Mouse (Mus musculus): Measurements from ENCODE around the gene Slc19a1. TPM values are rescaled to one million over a fixed set of nuclear protein-coding genes. Genes with fewer than 3 reads are reported as not detected.

Gene Slc19a1
- polyA plus RNA-seq, 1 experiment from 2014 or later = 13.9 TPM

DNA sequence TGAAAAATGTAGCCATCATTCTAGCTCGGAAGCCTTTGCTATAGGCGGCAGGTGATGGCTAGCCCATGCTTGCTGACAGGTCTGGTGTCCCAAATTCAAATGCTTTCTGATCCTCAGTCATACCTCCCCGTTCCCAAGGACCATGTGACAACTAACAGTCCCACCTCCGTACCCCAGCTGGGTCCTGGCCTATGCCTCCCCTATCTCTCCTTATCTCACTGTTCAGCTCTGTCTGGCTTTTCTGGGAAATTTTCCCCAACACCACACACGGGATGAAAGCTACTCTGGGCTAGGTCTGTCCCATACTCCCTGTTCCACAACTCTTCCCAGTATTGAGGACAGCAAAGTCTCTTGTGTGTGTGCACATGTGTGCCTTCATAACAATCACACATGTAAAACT lies 58.0 kb downstream of the Slc19a1 start:
- no peaks in the 10 kb centered on the region; the same call in 1 of the 2 replicates for H3K9me3 ChIP-seq (ENCODE audit: control insufficient read depth, low read length)
- ATAC-seq (ENCODE audit: low FRiP score, low TSS enrichment) = no peak
- no peak for DNase-seq (ENCODE audit: low spot score)
- no peak overlapping the region; the same call in 1 of the 2 replicates for H3K4me2 ChIP-seq (replicated peaks; ENCODE audit: low read depth)
- no peaks in the 10 kb centered on the region; the same call in 1 of the 2 replicates for H3K36me3 ChIP-seq (ENCODE audit: control insufficient read depth, insufficient read depth, low read length)
- H3K4me3 ChIP-seq (ENCODE audit: low read depth, low read length) = no peak overlapping the region
- H3K4me1 ChIP-seq (replicated peaks; ENCODE audit: control insufficient read depth, insufficient read depth) = 0 out of 2 replicates have a peak, but pooled peaks cover 4% of the 10 kb centered on the region
- H3K27ac ChIP-seq (replicated peaks) = peak overlapping the region; percentile 69
- TF ChIP-seq CTCF (IDR thresholded peaks at IDR 0.05; ENCODE audit: low read depth) (no peak), EP300 (optimal IDR thresholded peaks at IDR 0.05) (no peak)
- no peak overlapping the region for H3K9ac ChIP-seq (ENCODE audit: low read length)
- H3K27me3 ChIP-seq (ENCODE audit: control insufficient read depth, insufficient read depth, low read length) = no peaks in the 10 kb centered on the region
- 56% methylated on average over 5 of the region's 5 CpGs for WGBS

DNA sequence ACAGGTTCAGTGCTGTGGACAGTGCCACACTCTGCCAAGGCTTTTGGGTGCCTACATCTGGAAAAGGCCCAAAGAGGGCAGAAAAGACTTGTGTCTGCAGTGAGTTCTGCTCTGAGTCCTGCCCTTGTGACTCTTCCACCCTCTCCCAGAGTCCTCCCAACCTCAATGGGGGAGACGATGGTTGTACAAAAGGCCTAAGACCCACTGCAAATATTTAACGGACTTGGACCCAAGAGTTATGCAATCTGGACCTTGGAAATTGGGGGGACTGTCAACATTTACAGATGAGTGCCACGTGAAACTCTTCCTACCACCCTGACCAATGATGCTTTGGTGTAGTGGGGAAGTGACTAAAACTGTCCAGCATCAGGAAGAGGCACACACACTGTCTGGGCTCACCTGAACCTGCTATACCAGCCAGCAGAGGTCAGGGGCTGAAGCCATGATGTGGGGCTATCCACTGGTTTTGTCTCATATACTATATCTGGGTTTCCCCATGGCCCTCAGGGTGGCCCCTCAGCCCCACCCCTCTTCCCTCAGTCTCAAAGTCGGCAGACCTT lies 59.6 kb downstream of the Slc19a1 start:
- ATAC-seq (ENCODE audit: low FRiP score, low TSS enrichment) = no peak
- H3K9ac ChIP-seq (ENCODE audit: low read length) = no peak overlapping the region
- H3K4me3 ChIP-seq (ENCODE audit: low read depth, low read length) = no peak overlapping the region
- no peak overlapping the region for H3K4me2 ChIP-seq (replicated peaks; ENCODE audit: low read depth)
- H3K4me1 ChIP-seq (replicated peaks; ENCODE audit: control insufficient read depth, insufficient read depth) = 0 out of 2 replicates have a peak, but pooled peaks cover 4% of the 10 kb centered on the region
- no peaks in the 10 kb centered on the region; the same call in 1 of the 2 replicates for H3K9me3 ChIP-seq (ENCODE audit: control insufficient read depth, low read length)
- WGBS = 58% methylated on average over 4 of the region's 4 CpGs
- DNase-seq (ENCODE audit: low spot score) = no peak
- TF ChIP-seq EP300 (optimal IDR thresholded peaks at IDR 0.05) = no peak
- no peak for TF ChIP-seq CTCF (IDR thresholded peaks at IDR 0.05; ENCODE audit: low read depth)
- H3K36me3 ChIP-seq (ENCODE audit: control insufficient read depth, insufficient read depth, low read length) = no peaks in the 10 kb centered on the region; the same call in 1 of the 2 replicates
- no peaks in the 10 kb centered on the region for H3K27me3 ChIP-seq (ENCODE audit: control insufficient read depth, insufficient read depth, low read length)
- H3K27ac ChIP-seq (replicated peaks) = no peak overlapping the region

DNA sequence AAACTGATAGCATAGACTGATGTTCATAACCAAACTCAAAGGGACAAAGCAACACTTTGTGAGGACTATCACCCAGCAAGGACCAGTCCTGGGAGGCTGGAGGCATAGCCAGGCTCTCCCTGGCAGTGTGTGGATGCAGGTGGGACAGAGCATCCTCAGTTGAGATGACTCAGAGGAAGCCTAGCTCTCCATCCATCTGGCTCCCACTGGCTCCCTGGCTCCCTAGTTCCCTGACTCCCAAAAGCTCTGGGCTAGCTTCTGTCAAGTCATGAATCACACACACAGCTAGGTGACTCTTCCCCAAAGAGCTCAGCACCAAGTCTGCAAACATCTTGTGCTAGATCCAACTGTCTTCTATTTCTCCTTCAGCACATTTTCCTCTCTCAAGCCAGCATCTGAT lies 61.8 kb downstream of the Slc19a1 start:
- no peak for TF ChIP-seq CTCF (IDR thresholded peaks at IDR 0.05; ENCODE audit: low read depth)
- no peak for TF ChIP-seq EP300 (optimal IDR thresholded peaks at IDR 0.05)
- Histone ChIP-seq H3K9me3 (ENCODE audit: control insufficient read depth, low read length) (no peaks in the 10 kb centered on the region; the same call in 1 of the 2 replicates), H3K27ac (replicated peaks) (no peak overlapping the region), H3K4me1 (replicated peaks; ENCODE audit: control insufficient read depth, insufficient read depth) (peaks cover 4% of the 10 kb centered on the region; the same call in 1 of the 2 replicates), H3K4me2 (replicated peaks; ENCODE audit: low read depth) (no peak overlapping the region), H3K36me3 (ENCODE audit: control insufficient read depth, insufficient read depth, low read length) (no peaks in the 10 kb centered on the region), H3K27me3 (ENCODE audit: control insufficient read depth, insufficient read depth, low read length) (no peaks in the 10 kb centered on the region), H3K9ac (ENCODE audit: low read length) (no peak overlapping the region), H3K4me3 (ENCODE audit: low read depth, low read length) (no peak overlapping the region)
- DNase-seq (ENCODE audit: low spot score) (no peak), ATAC-seq (ENCODE audit: low FRiP score, low TSS enrichment) (no peak)

DNA sequence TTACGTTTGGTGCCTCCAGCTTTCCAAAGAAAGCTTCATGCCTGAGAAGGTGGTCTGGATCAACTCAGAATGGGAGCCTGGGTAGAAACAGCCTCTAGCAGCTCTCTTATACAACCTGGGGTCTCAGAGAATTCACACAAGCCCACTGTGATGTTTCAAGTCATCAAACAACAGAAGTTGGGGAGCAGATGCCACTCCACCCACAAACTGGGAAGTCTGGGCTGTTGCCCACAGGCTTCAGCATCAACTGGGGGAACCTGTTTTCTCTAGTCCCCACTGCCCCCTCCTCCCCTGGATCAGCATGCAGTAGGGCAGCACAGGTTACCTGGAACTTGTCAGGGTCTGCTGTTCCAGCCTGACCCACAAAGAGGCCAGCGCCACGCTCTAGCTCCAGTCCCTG lies 63.6 kb downstream of the Slc19a1 start:
- WGBS = 95% methylated on average over 3 of the region's 3 CpGs
- no peak for TF ChIP-seq CTCF (IDR thresholded peaks at IDR 0.05; ENCODE audit: low read depth)
- no peak for TF ChIP-seq EP300 (optimal IDR thresholded peaks at IDR 0.05)

DNA sequence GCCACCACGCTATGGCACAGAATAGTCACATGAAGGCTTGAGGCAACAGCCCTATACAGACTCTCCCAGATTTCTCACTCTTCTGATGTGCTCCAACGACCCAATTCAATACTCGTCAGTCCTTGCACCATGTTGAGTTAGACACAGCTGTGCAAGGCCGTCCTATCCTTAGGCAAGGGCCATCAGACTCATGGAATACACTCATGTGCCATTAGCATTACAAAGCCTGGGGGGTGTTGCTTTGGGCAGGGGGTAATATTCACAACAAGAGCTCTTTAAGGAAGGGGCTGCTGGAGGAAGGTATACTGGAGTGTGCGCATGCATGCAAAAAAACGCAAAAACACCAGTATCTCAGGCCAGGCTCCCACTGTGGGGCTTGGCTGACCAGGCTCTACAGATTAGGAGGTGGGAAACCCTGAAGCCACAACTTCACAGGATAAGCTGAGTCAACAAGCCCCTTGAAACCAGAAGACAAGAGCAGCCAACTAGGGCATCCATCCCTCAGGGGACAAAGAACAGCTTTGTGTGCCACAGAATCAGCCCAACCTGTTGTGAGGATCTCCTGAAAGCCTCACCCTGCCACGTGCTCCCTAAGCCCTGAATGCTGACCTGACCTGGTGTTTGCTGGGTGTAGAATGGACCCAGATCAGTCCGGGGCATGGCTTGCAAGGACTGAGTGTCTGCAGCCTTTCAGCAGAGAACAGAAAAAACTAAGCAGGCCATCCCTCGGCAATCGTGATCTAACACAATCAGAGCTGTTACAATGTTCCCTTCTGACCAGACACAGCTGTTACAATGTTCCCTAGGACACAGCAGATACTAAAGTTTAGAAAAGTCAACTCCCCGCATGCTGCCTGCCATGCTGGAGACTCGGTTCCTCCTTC lies 65.2 kb downstream of the Slc19a1 start:
- Histone ChIP-seq H3K9me3 (ENCODE audit: control insufficient read depth, low read length) (no peaks in the 10 kb centered on the region; the same call in 1 of the 2 replicates), H3K27ac (replicated peaks) (peak overlapping the region; percentile 65; the same call in 1 of the 2 replicates), H3K4me3 (ENCODE audit: low read depth, low read length) (no peak overlapping the region), H3K36me3 (ENCODE audit: control insufficient read depth, insufficient read depth, low read length) (no peaks in the 10 kb centered on the region), H3K9ac (ENCODE audit: low read length) (no peak overlapping the region), H3K27me3 (ENCODE audit: control insufficient read depth, insufficient read depth, low read length) (no peaks in the 10 kb centered on the region), H3K4me2 (replicated peaks; ENCODE audit: low read depth) (no peak overlapping the region), H3K4me1 (replicated peaks; ENCODE audit: control insufficient read depth, insufficient read depth) (no peaks in the 10 kb centered on the region; the same call in 1 of the 2 replicates)
- peak; percentile 19; the same call in 1 of the 2 replicates for ATAC-seq (ENCODE audit: low FRiP score, low TSS enrichment)
- WGBS = 54% methylated on average over 12 of the region's 12 CpGs
- DNase-seq (ENCODE audit: low spot score) = no peak
- TF ChIP-seq EP300 (optimal IDR thresholded peaks at IDR 0.05) = no peak

More for the DNA sequence above, 63.6 kb downstream of the Slc19a1 start:
- DNase-seq (ENCODE audit: low spot score) = no peak
- Histone ChIP-seq H3K36me3 (ENCODE audit: control insufficient read depth, insufficient read depth, low read length) (no peaks in the 10 kb centered on the region), H3K4me2 (replicated peaks; ENCODE audit: low read depth) (no peak overlapping the region), H3K4me3 (ENCODE audit: low read depth, low read length) (no peak overlapping the region), H3K9ac (ENCODE audit: low read length) (no peak overlapping the region), H3K9me3 (ENCODE audit: control insufficient read depth, low read length) (no peaks in the 10 kb centered on the region; the same call in 1 of the 2 replicates), H3K4me1 (replicated peaks; ENCODE audit: control insufficient read depth, insufficient read depth) (no peaks in the 10 kb centered on the region; the same call in 1 of the 2 replicates), H3K27ac (replicated peaks) (no peak overlapping the region), H3K27me3 (ENCODE audit: control insufficient read depth, insufficient read depth, low read length) (no peaks in the 10 kb centered on the region)
- no peak for ATAC-seq (ENCODE audit: low FRiP score, low TSS enrichment)
